Mouse (Mus musculus): ENCODE results near the gene Cracr2a. TPM values are rescaled to one million over a fixed set of nuclear protein-coding genes. Genes with fewer than 3 reads are reported as not detected.

Gene Cracr2a
- total and polyA plus RNA-seq, 2 experiments: 0.07 to 0.09 TPM

GRCm38 (mm10) chr6:127573779-127574463 is 12.8 kb downstream of the Cracr2a start:
- Histone ChIP-seq H3K36me3 (ENCODE audit: control insufficient read depth, insufficient read depth, low read length) (no peaks in the 10 kb centered on the region), H3K27ac (replicated peaks; ENCODE audit: insufficient read depth, low read depth, low read length) (no peak overlapping the region), H3K4me1 (ENCODE audit: control insufficient read depth, insufficient read depth, low read length) (no peaks in the 10 kb centered on the region), H3K4me3 (ENCODE audit: insufficient read depth, low read depth, low read length) (no peak overlapping the region), H3K27me3 (ENCODE audit: control insufficient read depth, insufficient read depth, low read length) (no peaks in the 10 kb centered on the region), H3K79me2 (ENCODE audit: control insufficient read depth, insufficient read depth, low read length) (no peaks in the 10 kb centered on the region), H3K9ac (ENCODE audit: low read depth, low read length) (no peak overlapping the region)
- 60% methylated on average over 11 of the region's 11 CpGs for WGBS
- TF ChIP-seq POLR2A (IDR thresholded peaks at IDR 0.05; ENCODE audit: extremely low read depth, insufficient read depth, low read length) (no peak), CTCF (IDR thresholded peaks at IDR 0.05; ENCODE audit: low read depth, low read length) (no peak)
- no peak for DNase-seq (ENCODE audit: extremely low read depth, low read depth, low spot score)

GRCm38 (mm10) chr6:127575194-127575593 is 14.1 kb downstream of the Cracr2a start:
- H3K27me3 ChIP-seq (ENCODE audit: control insufficient read depth, insufficient read depth, low read length): no peaks in the 10 kb centered on the region
- no peak overlapping the region for H3K27ac ChIP-seq (replicated peaks; ENCODE audit: insufficient read depth, low read depth, low read length)
- DNase-seq (ENCODE audit: extremely low read depth, low read depth, low spot score): no peak
- no peak overlapping the region for H3K4me3 ChIP-seq (ENCODE audit: insufficient read depth, low read depth, low read length)
- H3K79me2 ChIP-seq (ENCODE audit: control insufficient read depth, insufficient read depth, low read length): no peaks in the 10 kb centered on the region
- no peaks in the 10 kb centered on the region for H3K36me3 ChIP-seq (ENCODE audit: control insufficient read depth, insufficient read depth, low read length)
- 89% methylated on average over 2 of the region's 2 CpGs for WGBS
- TF ChIP-seq CTCF (IDR thresholded peaks at IDR 0.05; ENCODE audit: low read depth, low read length) (no peak), POLR2A (IDR thresholded peaks at IDR 0.05; ENCODE audit: extremely low read depth, insufficient read depth, low read length) (no peak)
- no peak overlapping the region for H3K9ac ChIP-seq (ENCODE audit: low read depth, low read length)
- no peaks in the 10 kb centered on the region for H3K4me1 ChIP-seq (ENCODE audit: control insufficient read depth, insufficient read depth, low read length)

- no peak overlapping the region for H3K4me3 ChIP-seq (ENCODE audit: insufficient read depth, low read depth, low read length)
- H3K27me3 ChIP-seq (ENCODE audit: control insufficient read depth, insufficient read depth, low read length): peaks cover 5% of the 10 kb centered on the region; the same call in 1 of the 2 replicates
- H3K36me3 ChIP-seq (ENCODE audit: control insufficient read depth, insufficient read depth, low read length): no peaks in the 10 kb centered on the region
- H3K4me1 ChIP-seq (ENCODE audit: control insufficient read depth, insufficient read depth, low read length): 0 out of 2 replicates have a peak, but pooled peaks cover 1% of the 10 kb centered on the region
- WGBS: 62% methylated on average over 4 of the region's 4 CpGs
- TF ChIP-seq POLR2A (IDR thresholded peaks at IDR 0.05; ENCODE audit: extremely low read depth, insufficient read depth, low read length) (no peak), CTCF (IDR thresholded peaks at IDR 0.05; ENCODE audit: low read depth, low read length) (no peak)
- DNase-seq (ENCODE audit: extremely low read depth, low read depth, low spot score): no peak
- no peaks in the 10 kb centered on the region for H3K79me2 ChIP-seq (ENCODE audit: control insufficient read depth, insufficient read depth, low read length)
- no peak overlapping the region for H3K9ac ChIP-seq (ENCODE audit: low read depth, low read length)
- no peak overlapping the region for H3K27ac ChIP-seq (replicated peaks; ENCODE audit: insufficient read depth, low read depth, low read length)
Measured at GRCm38 (mm10) chr6:127577688-127578087, 16.6 kb downstream of the Cracr2a start.

GRCm38 (mm10) chr6:127578316-127578715 is 17.2 kb downstream of the Cracr2a start:
- no peak for DNase-seq (ENCODE audit: extremely low read depth, low read depth, low spot score)
- TF ChIP-seq POLR2A (IDR thresholded peaks at IDR 0.05; ENCODE audit: extremely low read depth, insufficient read depth, low read length) (no peak), CTCF (IDR thresholded peaks at IDR 0.05; ENCODE audit: low read depth, low read length) (no peak)
- 0 out of 2 replicates have a peak, but pooled peaks cover 1% of the 10 kb centered on the region for H3K4me1 ChIP-seq (ENCODE audit: control insufficient read depth, insufficient read depth, low read length)
- H3K4me3 ChIP-seq (ENCODE audit: insufficient read depth, low read depth, low read length): no peak overlapping the region
- no peaks in the 10 kb centered on the region for H3K79me2 ChIP-seq (ENCODE audit: control insufficient read depth, insufficient read depth, low read length)
- H3K9ac ChIP-seq (ENCODE audit: low read depth, low read length): no peak overlapping the region
- no peaks in the 10 kb centered on the region for H3K36me3 ChIP-seq (ENCODE audit: control insufficient read depth, insufficient read depth, low read length)
- H3K27ac ChIP-seq (replicated peaks; ENCODE audit: insufficient read depth, low read depth, low read length): no peak overlapping the region
- 65% methylated on average over 7 of the region's 7 CpGs for WGBS
- H3K27me3 ChIP-seq (ENCODE audit: control insufficient read depth, insufficient read depth, low read length): peaks cover 5% of the 10 kb centered on the region; the same call in 1 of the 2 replicates

GRCm38 (mm10) chr6:127578810-127579209 is 17.7 kb downstream of the Cracr2a start:
- WGBS: 72% methylated on average over 5 of the region's 5 CpGs
- no peak overlapping the region for H3K4me3 ChIP-seq (ENCODE audit: insufficient read depth, low read depth, low read length)

GRCm38 (mm10) chr6:127581915-127582314 is 20.8 kb downstream of the Cracr2a start:
- no peak overlapping the region for H3K27ac ChIP-seq (replicated peaks; ENCODE audit: insufficient read depth, low read depth, low read length)
- WGBS: 53% methylated on average over 12 of the region's 12 CpGs

More at GRCm38 (mm10) chr6:127578810-127579209, 17.7 kb downstream of the Cracr2a start:
- H3K27me3 ChIP-seq (ENCODE audit: control insufficient read depth, insufficient read depth, low read length): peaks cover 5% of the 10 kb centered on the region; the same call in 1 of the 2 replicates
- no peak overlapping the region for H3K27ac ChIP-seq (replicated peaks; ENCODE audit: insufficient read depth, low read depth, low read length)
- DNase-seq (ENCODE audit: extremely low read depth, low read depth, low spot score): no peak
- H3K36me3 ChIP-seq (ENCODE audit: control insufficient read depth, insufficient read depth, low read length): no peaks in the 10 kb centered on the region
- H3K4me1 ChIP-seq (ENCODE audit: control insufficient read depth, insufficient read depth, low read length): 0 out of 2 replicates have a peak, but pooled peaks cover 1% of the 10 kb centered on the region
- no peak overlapping the region for H3K9ac ChIP-seq (ENCODE audit: low read depth, low read length)
- no peaks in the 10 kb centered on the region for H3K79me2 ChIP-seq (ENCODE audit: control insufficient read depth, insufficient read depth, low read length)
- TF ChIP-seq POLR2A (IDR thresholded peaks at IDR 0.05; ENCODE audit: extremely low read depth, insufficient read depth, low read length): no peak
- TF ChIP-seq CTCF (IDR thresholded peaks at IDR 0.05; ENCODE audit: low read depth, low read length): no peak

More at GRCm38 (mm10) chr6:127581915-127582314, 20.8 kb downstream of the Cracr2a start:
- Histone ChIP-seq H3K36me3 (ENCODE audit: control insufficient read depth, insufficient read depth, low read length) (no peaks in the 10 kb centered on the region), H3K4me1 (ENCODE audit: control insufficient read depth, insufficient read depth, low read length) (0 out of 2 replicates have a peak, but pooled peaks cover 1% of the 10 kb centered on the region), H3K4me3 (ENCODE audit: insufficient read depth, low read depth, low read length) (peak overlapping the region; percentile 49; the same call in 1 of the 2 replicates), H3K9ac (ENCODE audit: low read depth, low read length) (no peak overlapping the region), H3K79me2 (ENCODE audit: control insufficient read depth, insufficient read depth, low read length) (no peaks in the 10 kb centered on the region), H3K27me3 (ENCODE audit: control insufficient read depth, insufficient read depth, low read length) (peaks cover 7% of the 10 kb centered on the region; the same call in 1 of the 2 replicates)
- no peak for DNase-seq (ENCODE audit: extremely low read depth, low read depth, low spot score)
- TF ChIP-seq CTCF (IDR thresholded peaks at IDR 0.05; ENCODE audit: low read depth, low read length): no peak
- TF ChIP-seq POLR2A (IDR thresholded peaks at IDR 0.05; ENCODE audit: extremely low read depth, insufficient read depth, low read length): 0 out of 2 replicates have a peak, but pooled peaks have one; percentile 3
